Mouse (Mus musculus) cerebellum, adult 9-10 months (tissue): ENCODE data around the gene Cyth3.

ENCODE experiments used
- DNase-seq: peaks from one replicate; pipeline ENCODE4 v3.0.0; 2022

Cyth3 gene

DNA sequence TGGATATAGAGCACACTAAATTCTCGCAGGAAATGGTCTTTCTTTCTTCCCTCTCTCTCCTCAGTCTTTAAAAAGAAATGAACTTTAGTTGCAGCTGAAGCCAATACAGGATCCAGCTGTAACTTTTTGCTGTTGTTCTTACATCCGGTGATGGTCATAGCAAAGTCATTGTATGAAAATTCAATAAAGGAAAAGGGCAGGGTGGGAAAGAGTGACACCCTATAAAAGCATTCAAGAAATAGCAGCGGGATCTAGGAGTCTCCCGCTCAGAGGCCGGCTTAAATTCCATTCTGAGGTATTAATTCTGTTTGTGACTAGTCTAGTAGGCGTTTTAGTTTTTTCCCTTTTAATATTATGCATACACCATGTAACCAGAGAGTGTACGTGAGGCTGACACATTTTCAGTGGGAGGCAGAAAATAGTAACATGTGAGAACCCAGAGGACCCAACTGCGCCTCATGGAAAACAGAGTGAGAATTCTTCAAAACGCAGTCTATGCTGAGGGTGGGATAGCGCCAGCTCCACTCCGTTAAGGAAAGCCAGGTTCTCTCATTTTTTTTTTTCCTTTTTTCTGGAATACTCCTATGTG lies 15.7 kb downstream of the Cyth3 start:
- DNase-seq, result no peak

DNA sequence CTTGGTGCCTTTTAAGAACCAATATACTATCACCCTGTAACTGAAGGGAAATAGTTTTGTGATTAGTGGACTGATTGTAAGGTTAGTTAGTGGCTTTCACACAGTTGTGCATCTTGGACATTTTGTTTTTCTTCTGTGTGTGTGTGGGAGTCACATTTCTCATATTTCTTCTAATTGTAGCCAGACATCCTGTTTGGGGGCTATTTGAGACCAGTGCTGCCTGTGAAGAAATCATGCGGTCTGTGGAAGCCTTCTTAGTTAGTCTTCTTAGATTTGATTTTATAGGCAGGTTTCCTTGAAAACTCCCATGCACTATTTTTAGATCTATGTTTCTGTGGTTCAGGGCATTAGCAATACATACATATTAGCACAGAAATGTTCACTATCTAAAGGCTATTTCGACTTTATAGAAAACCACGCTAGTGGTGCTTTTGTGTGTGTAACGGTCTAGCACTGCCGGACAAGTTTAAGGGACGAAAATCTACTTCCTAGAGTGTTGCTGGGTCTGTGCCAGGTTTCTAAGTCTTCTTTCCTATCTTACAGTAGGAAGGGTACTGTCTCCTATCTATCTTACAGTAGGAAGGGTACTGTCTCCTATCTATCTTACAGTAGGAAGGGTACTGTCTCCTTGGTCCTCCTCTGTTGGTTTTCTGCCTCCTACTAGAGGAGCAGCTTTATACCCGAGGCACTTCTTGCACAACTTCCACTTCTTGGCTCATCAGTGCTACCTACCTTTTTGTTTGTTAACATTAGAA lies 16.4 kb downstream of the Cyth3 start:
- DNase-seq, result no peak

DNA sequence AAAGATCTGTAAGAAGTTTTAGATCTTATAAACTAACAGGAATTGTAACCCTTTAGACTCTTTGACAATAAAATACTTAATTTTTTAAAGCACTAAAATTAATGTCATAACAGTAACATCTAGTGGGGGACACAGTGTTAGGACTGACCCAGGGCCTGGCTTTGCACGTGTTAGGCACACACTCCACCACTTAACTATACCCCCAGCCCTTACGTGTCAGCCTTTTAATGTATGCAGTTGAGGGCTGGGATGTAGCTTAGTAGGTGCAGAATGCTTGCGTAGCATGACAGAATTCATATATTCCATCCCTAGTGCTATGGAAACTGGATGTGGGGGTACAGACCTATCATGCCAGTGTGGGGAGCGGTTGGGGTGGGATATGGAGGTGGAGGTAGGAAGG lies 17.1 kb downstream of the Cyth3 start:
- no peak for DNase-seq

DNA sequence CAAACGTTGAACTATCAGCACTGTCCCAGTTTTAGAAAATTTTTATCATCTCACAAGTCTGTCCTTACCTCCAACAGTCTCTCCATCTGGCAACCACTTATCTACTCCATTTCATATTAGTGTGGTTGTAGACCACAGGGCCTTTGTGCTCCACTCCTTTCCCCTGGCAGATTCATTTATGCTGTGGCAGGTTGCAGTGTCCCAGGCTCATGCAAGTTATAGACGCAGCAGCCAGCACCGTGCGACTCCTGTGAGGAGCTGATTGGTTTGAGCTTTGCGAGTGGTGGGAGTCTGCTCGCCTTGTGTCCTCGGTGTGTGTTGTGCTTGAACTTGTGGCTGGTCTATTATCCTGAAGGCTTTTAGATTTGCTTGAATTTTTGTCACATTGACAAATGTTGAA lies 17.6 kb downstream of the Cyth3 start:
- no peak for DNase-seq

DNA sequence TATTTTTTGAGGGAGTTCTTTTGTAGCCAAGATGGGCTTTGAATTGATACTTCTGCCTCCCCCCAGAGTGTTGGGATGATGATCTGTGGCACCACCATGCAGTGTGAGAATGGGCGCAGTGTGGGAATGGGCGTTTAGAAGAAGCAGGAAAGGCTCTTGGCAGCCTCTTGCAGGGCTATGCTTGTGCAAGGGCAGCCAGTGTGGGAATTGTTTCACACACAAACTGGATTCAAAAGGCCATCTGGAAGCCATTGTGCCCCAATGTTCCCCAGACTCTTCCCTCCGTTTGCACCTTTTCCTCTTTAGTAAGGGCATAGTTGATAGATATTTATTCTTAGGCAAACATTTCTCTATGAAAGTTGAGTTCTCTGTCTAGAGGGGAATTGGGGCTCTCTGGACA lies 19.3 kb downstream of the Cyth3 start:
- no peak for DNase-seq

DNA sequence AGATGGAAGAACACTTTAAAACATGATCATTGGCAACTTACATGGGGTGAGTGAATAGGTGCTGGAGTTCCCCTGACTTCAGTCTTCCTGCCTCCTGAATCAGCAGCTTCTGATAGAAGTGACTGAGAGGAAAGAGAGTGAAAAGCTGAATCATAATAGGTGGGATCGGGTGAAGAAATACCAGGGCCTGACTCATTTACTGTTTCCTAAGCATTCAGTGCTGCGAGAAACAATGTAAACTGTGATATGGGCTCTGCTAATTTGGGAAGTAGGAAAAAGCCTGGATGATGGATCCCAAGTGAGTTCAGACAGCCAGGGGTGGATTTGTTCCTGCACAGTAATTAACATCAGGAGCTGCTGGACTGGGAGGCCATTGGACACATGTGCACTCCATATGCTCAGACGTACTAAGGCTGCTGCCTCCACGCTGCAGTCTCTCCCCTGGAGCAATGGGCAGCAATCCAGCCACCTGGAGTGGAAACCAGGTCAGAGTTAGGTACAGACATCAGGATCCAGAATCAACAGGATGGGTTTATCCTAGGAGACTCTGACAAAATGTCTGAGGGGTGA lies 20.1 kb downstream of the Cyth3 start:
- DNase-seq, result no peak

DNA sequence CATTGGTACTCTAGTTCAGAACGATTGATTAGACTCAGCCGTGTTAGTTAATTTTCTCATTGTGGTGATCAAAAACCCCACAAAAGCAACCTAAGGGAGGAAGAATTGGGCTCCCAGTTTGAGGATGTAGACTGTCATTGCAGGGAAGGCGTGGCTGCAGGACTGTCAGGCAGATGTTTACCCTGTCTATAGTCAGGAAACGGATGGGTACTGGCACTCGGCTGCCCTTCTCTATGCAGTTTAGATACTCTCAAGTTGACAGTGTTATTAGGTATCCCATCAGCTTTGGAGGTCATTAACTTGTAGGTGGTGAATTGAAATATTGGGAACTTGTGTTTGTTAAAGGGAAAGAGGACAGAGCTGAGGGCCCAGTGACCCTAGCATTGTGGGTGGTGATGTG lies 23.7 kb downstream of the Cyth3 start:
- no peak for DNase-seq

DNA sequence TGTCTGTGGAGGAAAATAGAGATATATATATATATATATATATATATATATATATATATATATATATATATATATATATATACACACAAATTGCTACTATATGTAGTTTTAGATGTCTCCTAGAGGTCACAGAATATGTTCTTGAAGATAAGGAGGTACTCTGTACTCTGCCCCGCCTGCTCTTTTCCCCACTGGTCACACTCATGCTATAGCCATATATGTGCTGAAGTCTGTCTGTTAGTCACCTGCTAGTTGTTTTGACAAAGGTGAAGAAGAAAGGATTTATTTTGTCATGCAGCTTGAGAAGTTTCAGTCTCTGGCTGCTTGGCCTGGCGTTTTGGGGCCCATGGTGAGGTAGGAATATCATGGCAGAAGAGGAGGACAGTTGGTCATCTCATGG lies 25.2 kb downstream of the Cyth3 start:
- DNase-seq, result no peak

DNA sequence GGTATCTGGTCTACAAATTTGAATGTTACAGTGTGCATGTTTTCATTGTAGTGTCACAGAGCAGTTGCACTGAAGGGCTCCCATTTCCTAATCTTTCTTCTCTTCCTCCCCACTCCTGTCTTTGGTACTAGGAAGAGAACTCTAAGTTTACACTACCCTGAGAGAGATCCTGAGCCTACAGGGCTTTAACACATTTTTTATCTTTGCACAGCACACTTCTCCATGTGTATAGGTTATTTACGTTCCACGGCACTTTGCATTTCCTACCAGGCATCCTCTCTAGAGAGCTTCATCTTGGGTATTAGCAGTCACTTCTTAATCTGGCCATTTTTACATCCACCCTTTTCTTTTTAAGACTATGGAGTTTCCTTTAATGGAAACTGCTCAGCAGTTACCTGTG lies 25.8 kb downstream of the Cyth3 start:
- no peak for DNase-seq

DNA sequence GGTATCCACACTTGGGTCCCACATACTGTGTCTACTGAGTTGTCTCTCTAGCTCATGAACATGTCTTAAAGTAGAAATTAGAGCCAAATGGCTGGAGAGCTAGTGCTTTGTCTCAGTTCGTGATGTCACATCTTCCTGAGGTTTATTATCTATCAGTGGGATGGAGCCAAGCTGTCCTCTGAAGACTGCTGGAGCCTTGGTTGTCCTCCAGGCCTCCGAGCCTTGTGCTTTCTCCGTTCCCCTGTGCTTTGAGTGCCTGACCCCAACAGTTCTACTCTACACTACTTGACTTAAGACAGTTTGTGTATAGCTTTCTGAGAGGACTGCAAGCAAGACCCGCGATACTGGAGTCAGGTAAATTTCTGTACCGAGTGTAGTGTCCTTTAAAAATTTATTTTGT lies 26.9 kb downstream of the Cyth3 start:
- DNase-seq, result no peak

DNA sequence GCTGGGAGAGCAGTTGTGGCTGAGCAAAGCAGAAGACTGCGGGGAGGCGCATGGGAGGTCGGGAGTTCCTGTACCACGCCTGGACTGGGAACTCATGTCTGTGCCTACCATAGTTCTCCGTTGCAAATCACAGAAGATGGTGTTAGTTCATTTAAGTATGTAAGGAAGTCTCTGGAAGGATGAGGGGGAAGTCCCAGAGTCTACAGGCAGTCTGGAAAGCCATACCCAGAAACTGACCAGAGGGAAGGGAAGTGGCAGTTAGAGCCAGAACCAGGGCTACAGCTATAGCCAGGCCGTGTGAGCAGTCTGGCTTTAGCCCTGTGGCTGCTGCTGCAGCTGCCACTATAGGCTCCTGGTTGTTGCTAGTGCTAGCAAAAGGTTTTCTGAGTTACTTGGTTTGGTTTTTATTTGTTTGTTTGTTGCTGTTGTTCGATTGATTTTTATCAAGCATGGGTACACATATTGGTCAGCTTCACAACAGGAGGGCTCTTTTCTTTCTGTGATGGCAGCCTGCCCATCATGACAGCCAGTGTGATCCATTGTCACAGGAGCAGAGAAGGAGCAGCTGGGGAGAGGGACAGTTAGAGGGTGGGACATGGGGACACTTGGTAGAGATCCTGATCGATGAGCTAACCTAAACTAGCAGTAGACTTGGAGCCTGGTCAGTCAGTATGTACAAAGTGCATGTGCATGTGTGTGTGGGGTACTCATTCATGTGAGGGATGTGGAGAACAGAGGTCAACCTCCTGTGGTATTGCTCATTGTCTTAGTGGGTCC lies 29.8 kb downstream of the Cyth3 start:
- DNase-seq, result no peak

DNA sequence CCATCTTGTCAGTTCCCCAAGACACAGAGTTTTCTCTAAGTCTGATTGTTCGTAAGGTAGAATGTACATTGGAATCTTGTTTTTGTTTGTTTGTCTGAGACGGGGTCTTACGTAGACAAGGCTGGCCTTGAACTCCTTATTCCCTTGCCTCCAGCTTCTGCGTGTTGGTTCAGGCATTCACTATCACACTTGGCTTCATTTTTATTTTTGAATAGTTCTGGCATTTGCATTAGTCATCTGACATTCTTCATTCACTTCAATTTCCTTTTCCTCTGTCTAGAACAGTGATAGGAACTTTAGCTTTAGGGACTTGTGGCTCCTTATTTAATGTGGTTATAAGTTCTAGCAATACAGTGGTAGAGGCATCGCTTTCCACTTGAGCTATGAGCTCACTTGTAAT lies 31.2 kb downstream of the Cyth3 start:
- DNase-seq, result no peak

DNA sequence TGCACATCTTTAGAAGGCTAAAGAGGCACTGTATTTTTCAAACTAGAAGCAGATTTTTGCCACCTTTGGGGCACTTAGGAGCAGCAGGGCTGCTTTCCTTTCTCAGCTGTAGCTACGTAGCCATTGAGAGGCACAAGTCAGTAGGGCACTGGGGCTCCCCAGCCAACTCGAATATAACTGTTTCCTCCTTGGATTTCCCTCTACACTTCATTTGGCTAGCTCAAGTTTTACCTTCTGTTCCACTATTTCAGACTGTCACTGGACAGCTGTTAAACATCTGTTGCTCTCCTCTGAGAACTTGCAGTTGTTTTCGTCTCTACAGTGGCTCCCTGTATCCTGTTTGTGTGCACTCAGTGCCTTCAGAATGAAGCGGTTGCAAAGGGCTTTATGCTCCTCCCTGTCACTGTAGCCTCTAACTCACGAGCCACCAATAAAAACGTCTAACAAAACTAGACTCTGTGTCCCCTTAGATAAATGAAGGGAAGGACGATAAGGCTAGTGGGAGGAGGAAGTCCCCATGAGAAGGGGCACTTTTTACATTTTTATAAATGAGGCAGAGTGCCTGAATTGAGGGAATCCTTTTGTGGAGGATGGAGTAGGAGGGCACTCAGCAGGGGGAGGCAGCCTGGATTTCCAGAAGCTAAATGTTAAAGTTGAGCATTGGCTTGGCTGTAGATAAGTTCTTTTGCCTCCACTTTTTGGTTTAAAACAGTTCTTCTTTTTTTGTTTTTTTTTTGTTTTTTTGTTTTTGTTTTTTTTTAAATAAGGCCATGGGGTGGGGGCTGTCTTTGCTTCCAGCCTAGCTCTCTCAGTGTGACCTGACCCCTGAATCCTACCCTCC lies 32.6 kb downstream of the Cyth3 start:
- no peak for DNase-seq

DNA sequence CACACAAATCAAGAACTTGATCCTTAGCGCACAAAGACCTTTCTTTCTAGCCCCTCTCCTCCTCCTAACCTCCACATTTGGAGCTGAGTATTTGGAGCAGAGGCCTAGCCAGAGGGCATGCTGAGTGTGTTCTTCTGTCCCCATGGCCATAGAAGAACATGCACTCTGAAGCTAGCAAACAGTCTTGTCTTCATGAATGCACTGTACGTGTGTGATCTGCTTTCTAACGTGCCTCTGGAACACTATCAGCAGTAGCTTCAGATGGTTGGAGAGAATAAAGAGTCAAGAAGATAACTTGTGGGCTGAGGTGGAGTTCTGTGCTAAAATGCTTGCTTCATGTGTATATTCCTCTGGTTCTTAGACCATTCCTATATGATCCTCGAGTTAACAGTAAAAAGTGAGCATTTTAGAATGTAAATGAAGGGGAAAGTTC lies 33.3 kb downstream of the Cyth3 start:
- DNase-seq, result no peak

DNA sequence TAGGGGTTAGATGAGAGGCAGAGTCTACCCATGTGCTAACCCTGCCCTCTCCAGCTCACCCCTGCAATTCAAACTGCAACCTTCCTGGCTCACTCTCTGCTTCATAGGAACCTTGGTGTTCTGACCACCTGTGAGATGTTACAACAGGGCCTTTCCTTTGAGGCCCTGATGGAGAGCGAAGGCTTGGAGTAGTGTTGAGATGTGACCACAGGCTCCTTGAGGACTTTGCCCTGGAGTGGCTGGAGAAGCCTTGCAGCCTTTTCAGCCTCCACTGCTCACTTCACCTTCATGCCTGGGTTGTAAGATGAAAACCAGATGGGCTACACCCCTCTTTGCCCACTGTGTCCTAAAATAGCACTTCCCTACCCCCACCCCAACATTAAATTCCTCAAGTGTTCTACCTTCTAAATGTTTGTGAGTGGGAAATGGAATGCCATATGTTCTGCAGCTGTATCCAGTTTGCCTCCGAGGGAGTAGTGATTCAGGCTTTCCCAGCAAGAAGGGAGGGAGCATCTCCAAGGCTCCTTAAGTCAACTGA lies 34.5 kb downstream of the Cyth3 start:
- DNase-seq, result no peak

DNA sequence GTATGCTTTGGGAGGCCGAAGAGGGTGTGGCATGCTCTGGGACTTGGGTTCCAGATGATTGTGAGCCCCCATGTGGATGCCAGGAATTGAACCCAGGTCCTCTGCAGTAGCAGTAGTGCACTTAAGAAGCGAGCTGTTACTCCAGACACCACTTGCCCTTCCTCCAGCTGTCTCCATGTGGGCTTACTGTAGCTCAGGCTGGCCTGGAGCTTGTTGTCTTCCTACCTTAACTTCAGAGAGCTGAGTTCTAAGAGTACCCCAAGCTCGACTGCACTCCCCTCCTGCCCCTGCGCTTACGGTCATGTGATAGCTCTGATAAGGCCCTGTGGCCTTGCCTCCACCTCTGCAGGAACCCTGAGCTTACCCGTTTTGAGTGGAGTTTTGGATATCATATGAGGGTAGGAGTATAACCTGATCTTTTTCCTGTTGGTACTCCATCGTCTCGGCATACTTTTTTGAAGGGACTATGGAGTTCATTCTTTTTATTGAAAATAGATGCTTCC lies 36.8 kb downstream of the Cyth3 start:
- no peak for DNase-seq

DNA sequence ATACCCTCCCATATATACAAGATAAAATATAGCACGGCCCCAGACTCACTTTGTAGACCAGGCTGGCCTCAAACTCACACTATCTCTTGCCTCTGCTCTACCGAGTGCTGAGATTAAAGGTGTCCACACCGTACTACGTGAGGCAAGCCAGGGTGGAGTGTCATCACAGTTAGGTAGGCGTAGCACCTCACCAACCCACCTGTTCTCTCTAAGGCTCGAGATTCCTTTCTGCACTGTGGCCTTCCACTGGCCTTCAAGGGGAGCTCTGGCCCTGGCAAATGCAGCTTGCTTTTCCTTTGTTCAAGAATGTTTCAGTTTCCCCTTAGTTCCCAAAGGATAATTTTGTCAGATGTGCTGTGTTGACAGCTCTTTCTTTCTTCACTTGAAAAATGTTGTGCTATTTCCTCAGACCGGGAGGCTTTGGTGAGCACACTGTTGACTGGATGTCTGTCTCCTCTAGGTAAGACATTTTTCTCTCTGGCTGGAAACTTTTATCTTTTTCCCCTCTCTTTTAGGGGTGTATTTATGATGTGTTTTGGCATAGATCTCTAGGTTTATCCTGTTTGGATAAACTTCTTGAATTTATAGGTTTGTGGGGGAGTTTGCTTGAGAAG lies 40.9 kb downstream of the Cyth3 start:
- DNase-seq, result no peak

DNA sequence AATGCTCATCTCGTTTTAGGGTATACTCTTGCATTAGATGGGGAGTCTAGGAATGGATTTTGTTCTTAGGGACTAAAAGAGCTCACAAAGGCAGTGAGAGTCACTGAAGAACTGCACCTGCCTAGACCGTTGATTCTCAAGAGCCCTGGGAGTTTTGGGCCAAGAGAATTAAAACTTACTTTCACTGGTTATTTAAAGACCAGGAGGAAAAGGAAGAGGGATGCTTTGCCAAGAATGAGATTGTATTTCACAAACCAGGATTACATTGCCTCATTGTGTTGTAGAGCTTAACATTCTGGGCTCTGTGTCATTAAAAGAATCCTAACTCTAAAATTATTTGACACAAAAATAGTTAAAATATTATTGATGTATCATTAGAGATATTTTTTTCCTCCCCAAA lies 43.3 kb downstream of the Cyth3 start:
- no peak for DNase-seq

DNA sequence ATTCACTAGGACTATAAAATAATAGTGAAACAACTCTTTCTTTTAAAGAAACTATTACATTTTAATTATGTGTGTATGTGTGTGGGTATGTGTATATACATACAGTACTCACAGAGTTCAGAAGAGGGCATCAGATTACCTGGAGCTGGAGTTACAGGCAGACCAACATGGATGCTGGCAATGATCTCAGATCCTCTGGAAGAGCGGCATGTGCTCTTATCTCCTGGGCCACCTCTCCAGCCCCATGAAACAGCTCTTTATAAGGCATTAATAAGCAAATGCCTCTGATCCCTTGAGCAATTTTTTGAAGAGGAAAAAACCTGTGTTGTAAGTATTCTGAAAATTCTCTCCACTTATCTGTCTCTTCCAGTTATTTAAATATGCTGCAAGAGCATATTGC lies 43.8 kb downstream of the Cyth3 start:
- DNase-seq, result no peak

DNA sequence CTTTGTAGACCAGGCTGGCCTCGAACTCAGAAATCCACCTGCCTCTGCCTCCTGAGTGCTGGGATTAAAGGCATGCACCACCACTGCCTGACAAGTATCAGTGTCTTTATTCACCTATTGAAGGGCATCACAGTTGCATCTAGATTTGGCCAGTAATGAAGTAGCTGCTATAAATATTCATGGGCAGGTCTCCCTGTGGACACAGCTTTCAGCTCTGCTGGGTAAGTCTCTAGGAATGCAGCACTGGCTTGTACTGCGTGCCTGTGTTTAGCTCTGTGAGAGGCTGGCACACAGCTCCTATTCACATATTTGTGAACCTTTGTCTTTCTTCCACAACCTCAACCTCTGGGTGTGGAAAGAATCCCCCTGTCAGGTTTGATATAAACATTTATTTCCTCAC lies 46.6 kb downstream of the Cyth3 start:
- no peak for DNase-seq

DNA sequence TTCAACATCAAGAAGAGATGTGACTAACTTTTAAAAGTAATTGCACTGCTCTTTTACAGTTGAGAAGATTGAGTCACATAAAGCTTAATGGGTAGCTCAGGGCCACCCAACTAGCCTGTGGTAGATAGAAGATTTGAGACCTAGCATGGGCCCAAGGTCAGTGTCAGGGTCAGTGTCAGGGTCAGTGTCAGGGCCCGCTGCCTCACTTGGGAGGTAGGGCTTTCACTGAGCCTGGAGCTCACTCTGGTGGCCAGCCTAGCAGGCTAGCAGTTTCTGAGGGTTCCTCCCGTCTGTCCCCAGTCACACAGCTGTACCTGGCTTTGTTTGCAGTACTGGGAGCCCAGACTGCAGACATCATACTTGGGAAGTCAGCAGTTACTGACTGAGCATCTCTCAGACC lies 47.1 kb downstream of the Cyth3 start:
- no peak for DNase-seq

DNA sequence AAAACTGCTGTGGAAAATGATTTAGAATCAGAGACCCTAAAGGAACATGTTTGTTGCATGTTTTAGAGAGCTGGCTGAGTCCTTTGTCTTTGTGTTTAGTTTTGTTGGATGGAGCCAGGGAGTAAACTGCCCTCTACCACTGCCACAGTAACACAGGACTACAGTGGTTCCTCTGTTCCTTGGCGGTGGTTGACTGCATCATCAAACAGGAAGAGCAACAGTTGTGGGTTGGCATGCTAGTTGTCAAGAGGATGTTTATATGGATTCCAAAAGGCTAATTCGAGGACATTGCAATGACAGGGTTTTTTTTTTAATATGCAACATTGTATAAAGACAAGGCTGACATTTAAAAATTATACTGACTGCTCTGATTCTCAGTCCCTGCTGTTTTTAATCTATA lies 47.6 kb downstream of the Cyth3 start:
- DNase-seq, result no peak
